8 mouse cellular contexts compared by ENCODE assay signal in genomic region chr7:47132931-47133260, GRCm38 (mm10). TPM values are rescaled to one million over a fixed set of nuclear protein-coding genes. Genes with fewer than 3 reads are reported as not detected.
DNase-seq lines count a peak whose midpoint lies in the region; ATAC-seq and TF ChIP-seq lines count a peak whose summit lies in the region.

No protein-coding gene starts in this region.

- TF ChIP-seq POLR2A in heart, adult 2 months (IDR thresholded peaks at IDR 0.05; ENCODE audit: insufficient read depth, low read depth, low read length) = no peak
- TF ChIP-seq POLR2A in ES-Bruce4 (IDR thresholded peaks at IDR 0.05; ENCODE audit: insufficient read depth, low read length) = no peak

- peak overlapping the region; percentile 18; the same call in 1 of the 2 replicates for H3K4me3 ChIP-seq in heart, adult 2 months
- peak overlapping the region; percentile 52 for H3K4me3 ChIP-seq in ES-Bruce4 (ENCODE audit: low read depth, low read length)
- H3K4me3 ChIP-seq in liver, embryonic 16.5 days (ENCODE audit: low read depth, low read length) = no peak overlapping the region

- 1% methylated on average over 10 of the region's 10 CpGs for WGBS in heart, adult 2 months
- whole genome bisulfite sequencing in liver, embryonic 16.5 days (ENCODE audit: insufficient replicate concordance) = 4% methylated on average over 10 of the region's 10 CpGs

- no peak for TF ChIP-seq CTCF in heart, adult 2 months (IDR thresholded peaks at IDR 0.05)
- no peak for TF ChIP-seq CTCF in ES-Bruce4 (IDR thresholded peaks at IDR 0.05; ENCODE audit: low read depth, low read length)

- no peak overlapping the region for H3K27ac ChIP-seq in heart, adult 2 months
- no peak overlapping the region for H3K27ac ChIP-seq in ES-Bruce4 (ENCODE audit: insufficient read depth, low read length)
- H3K27ac ChIP-seq in liver, embryonic 16.5 days (ENCODE audit: low read length) = no peak overlapping the region

- peak overlapping the region; percentile 55; the same call in 1 of the 2 replicates for H3K4me2 ChIP-seq in liver, embryonic 16.5 days (ENCODE audit: low read depth, low read length)

- no peaks in the 10 kb centered on the region for H3K79me2 ChIP-seq in heart, adult 2 months (replicated peaks; ENCODE audit: control insufficient read depth, insufficient read depth, low read length)

- no peak overlapping the region for H3K9ac ChIP-seq in heart, adult 2 months (ENCODE audit: low read depth, low read length)
- peak overlapping the region; percentile 36; the same call in 1 of the 2 replicates for H3K9ac ChIP-seq in ES-Bruce4 (ENCODE audit: low read depth, poor library complexity, severe bottlenecking)
- H3K9ac ChIP-seq in liver, embryonic 16.5 days (ENCODE audit: low read depth, low read length) = no peak overlapping the region

- no peaks in the 10 kb centered on the region for H3K36me3 ChIP-seq in heart, adult 2 months (ENCODE audit: control insufficient read depth, insufficient read depth, low read length)
- no peaks in the 10 kb centered on the region for H3K36me3 ChIP-seq in ES-Bruce4 (ENCODE audit: control insufficient read depth, insufficient read depth, low read length, poor library complexity, severe bottlenecking)
- no peaks in the 10 kb centered on the region for H3K36me3 ChIP-seq in liver, embryonic 16.5 days (ENCODE audit: control insufficient read depth, insufficient read depth)

- H3K4me1 ChIP-seq in heart, adult 2 months (ENCODE audit: control insufficient read depth, insufficient read depth, low read length) = no peaks in the 10 kb centered on the region
- no peaks in the 10 kb centered on the region for H3K4me1 ChIP-seq in ES-Bruce4 (ENCODE audit: control insufficient read depth, insufficient read depth, low read length)
- no peaks in the 10 kb centered on the region for H3K4me1 ChIP-seq in liver, embryonic 16.5 days (ENCODE audit: control insufficient read depth, low read depth, low read length)

- no peaks in the 10 kb centered on the region for H3K9me3 ChIP-seq in ES-Bruce4 (replicated peaks; ENCODE audit: control insufficient read depth, insufficient read depth, low read length, poor library complexity, severe bottlenecking)
- H3K9me3 ChIP-seq in liver, embryonic 16.5 days (replicated peaks; ENCODE audit: control insufficient read depth, low read length) = no peaks in the 10 kb centered on the region

- intact Hi-C loops in heart, adult 2 months (cut with DNase I) = no loop called here

- TF ChIP-seq EP300 in heart, adult 2 months (IDR thresholded peaks at IDR 0.05; ENCODE audit: insufficient read depth, low read depth, low read length) = no peak
- TF ChIP-seq EP300 in ES-Bruce4 (IDR thresholded peaks at IDR 0.05; ENCODE audit: insufficient read depth, low read depth, low read length) = no peak

- H3K27me3 ChIP-seq in heart, adult 2 months (ENCODE audit: control insufficient read depth, insufficient read depth, low read length) = peaks cover 10% of the 10 kb centered on the region
- H3K27me3 ChIP-seq in ES-Bruce4 (ENCODE audit: control insufficient read depth, insufficient read depth, low read length, poor library complexity, severe bottlenecking) = peaks cover 12% of the 10 kb centered on the region
- peaks cover 48% of the 10 kb centered on the region for H3K27me3 ChIP-seq in liver, embryonic 16.5 days (ENCODE audit: control insufficient read depth, insufficient read depth, low read depth, low read length)

- no peak for DNase-seq in heart, adult 2 months
- DNase-seq in heart, postnatal 4 days = no peak
- DNase-seq in urinary bladder, postnatal 14 days (ENCODE audit: low spot score) = no peak
- no peak for DNase-seq in c-Kit-positive CD71-positive TER-119-positive erythroid progenitor cells, embryonic 14.5 days (ENCODE audit: low spot score)
- DNase-seq in cerebellum, adult 9-11 months = no peak

- peak; percentile 3; the same call in 1 of the 2 replicates for ATAC-seq in granulocyte monocyte progenitor cell, adult 5-6 weeks (replicated peaks; ENCODE audit: poor library complexity, severe bottlenecking)
- ATAC-seq in liver, embryonic 16.5 days (ENCODE audit: low read depth) = no peak

RNA-seq across cellular contexts. Expression of gene Ptpn5, which starts 0.6 kb away (rescaled TPM):
- total RNA-seq in heart, adult 2 months (2021) = not detected
- not detected in 2 replicates for polyA plus RNA-seq in heart, adult 2 months (2012; rRNA removed)
- not detected for total RNA-seq in heart, postnatal 4 days (2021)
- not detected in 2 replicates for polyA plus RNA-seq in ES-Bruce4 (2011; ENCODE audit: insufficient read depth, insufficient read length, low read depth, missing spikeins)
- total RNA-seq in granulocyte monocyte progenitor cell, adult 5-6 weeks (2014; fragmentation: Nextera tagmentation) = not detected in 2 replicates
- total RNA-seq in granulocyte monocyte progenitor cell, adult 5-6 weeks (2017) = not detected in 2 replicates
- 0.08 TPM in 1 of 2 replicates, not detected in the other for polyA plus RNA-seq in liver, embryonic 16.5 days (2015; fragmentation: Nextera tagmentation; extraction: Ambion mirVana)
